Mouse (Mus musculus) bone marrow macrophage, adult 2 months (primary cell): Measurements from ENCODE around the gene Vpreb1.

Source experiments
- CTCF ChIP-seq: IDR thresholded peaks from 2 replicates; pipeline ENCODE4 v1.5.1; 2012; ENCODE audit warnings: low read depth, mild to moderate bottlenecking, low read length, moderate library complexity
- POLR2A ChIP-seq: IDR thresholded peaks from 2 replicates; pipeline ENCODE4 v1.6.1; 2012; ENCODE audit warnings: mild to moderate bottlenecking, low read depth, low read length, borderline replicate concordance

DNA sequence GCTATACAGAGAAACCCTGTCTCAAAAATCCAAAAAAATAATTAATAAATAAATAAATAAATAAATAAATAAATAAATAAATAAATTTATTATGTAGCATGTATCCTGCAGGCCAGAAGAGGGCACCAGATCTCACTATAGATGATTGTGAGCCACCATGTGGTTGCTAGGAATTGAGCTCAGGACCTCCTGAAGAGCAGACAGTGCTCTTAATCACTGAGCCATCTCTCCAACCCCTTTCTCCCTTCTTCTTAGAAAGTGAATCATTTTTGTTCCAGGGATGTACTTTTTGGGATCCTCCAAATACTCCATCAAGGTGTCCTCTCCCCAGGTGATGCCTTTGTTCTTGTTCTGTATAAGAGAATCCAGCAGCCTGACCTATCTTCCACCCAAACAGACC lies 21.4 kb downstream of the Vpreb1 start:
- no peak for TF ChIP-seq CTCF
- TF ChIP-seq POLR2A, result no peak
